Mouse (Mus musculus): ENCODE measurements at regions not wholly inside any gene's neighbourhood (a gene's known extent, or its start where the extent isn't known, plus 50 kb on each side); places are given as distances from the start of the nearest gene placed in this dataset.
A peak's percentile ranks its signal among the peaks of the same experiment; 100 is the strongest.

DNA sequence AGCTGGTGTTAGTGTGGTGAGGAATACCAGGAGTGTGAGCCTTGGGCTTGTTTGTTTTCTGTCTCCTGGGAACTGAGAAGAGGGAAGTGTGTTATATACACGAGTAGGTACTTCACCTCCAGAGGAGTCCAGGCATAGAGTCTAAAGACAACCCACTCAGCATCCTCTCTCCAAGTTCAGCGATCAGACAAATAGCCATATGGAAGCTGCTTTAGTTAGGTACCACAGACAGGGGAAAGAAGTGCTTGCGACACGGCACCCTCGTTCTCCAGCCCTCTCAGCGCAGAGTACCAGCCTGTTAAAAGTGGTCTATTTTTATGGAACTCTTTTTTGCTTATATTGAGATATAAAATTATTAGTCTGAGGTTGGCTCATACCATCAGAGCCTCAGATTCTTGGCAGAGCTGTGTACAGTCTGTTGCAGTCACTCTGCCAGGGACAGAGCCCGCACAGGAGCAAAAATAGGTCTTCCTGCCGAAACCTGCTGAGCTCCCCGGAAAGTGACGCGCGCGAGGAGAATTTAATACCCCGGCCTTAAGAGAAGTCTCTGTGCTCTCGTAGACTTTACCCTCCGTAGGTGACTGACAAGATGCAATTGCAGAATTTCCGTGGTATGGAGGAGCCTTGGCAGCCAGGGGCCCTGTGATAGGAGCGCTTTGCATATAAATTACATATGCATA, 175.5 kb downstream of the Vrk1 start:
- DNase-seq (ENCODE audit: low spot score in 2 of 2): peak; percentile 47 to 54

DNA sequence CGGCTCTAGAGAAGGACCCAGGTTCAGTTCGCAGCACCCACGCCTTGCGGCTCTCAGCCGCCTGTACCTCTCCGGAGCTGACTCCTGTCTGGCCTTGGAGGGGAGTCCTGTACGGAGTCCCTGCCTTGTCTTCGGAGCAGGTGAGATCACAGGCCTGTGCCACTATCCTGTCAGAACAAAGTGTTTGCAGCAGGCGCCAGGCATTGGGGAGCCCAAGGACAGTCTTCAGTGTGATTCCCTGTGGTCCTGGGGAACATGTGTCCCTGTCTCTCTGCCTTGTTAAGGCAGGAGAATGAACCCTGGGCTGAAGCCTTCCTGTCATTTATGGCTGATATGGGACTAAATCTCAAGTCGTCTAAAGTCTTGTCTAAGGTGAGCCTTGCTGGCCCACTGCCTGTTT, 176.5 kb downstream of the Vrk1 start:
- DNase-seq (ENCODE audit: low spot score in 2 of 2): no peak

DNA sequence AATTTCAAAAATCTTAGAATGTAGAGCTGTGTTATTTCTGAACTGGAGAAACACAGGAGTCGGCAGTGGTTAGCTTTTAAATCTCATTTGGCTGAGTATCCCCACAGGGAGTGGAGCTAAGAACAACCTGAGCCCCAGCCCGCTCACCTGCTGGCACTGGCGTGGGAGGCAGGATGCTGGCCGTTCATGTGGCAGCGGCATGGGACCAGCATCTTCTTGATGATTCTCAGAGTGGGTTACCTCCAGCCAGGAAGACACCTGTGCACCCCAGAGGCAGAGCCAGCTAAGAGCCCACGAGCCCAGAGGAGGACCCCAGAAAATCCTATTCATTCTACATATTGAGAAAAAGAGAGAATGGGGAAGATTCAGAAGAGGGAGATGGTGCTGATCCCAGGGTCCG, 181.7 kb downstream of the Vrk1 start:
- DNase-seq (ENCODE audit: low spot score in 2 of 2): no peak

GRCm38 (mm10) chr12:106199302-106199701, 189.3 kb downstream of the Vrk1 start:
- no peak for DNase-seq (ENCODE audit: low spot score in 2 of 2)

DNA sequence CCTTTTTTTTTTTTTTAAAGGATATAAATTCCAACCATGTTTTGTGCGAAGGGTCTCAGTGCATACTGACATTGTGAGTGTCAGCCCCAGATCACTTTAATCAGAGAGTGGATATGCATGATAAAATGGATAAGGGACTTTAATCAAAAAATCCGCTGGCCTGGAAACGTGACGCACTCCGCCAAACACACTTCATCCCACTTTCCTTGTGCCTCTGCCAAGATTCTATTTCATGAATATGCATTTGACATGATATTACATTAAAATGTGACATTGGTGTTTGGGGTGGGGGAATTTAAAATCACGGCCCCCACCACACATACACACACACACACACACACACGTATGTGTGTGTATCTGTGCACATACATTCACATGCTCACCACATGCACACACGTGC, 193.5 kb downstream of the Vrk1 start:
- no peak for DNase-seq (ENCODE audit: low spot score in 2 of 2)

DNA sequence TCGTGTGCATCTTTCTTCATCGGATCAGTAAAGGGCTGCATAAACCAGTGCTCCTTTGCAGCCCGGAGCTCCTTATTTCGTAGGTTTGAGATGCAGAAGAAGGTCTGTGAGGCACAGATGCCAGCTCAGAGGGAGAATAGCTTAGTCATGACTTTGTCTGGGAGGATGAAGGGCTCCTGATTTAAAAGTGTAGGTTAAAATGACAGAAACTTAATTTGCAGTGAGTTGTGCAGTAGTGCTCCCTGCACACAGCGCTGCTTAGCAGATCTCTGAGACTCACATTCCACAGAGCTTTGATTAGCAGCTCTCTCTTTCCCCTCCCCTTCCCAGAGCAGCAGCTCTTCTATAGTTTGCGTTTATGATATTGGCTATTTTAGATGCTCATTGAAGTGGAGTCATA, 200.9 kb downstream of the Vrk1 start:
- DNase-seq (ENCODE audit: low spot score in 2 of 2): no peak

DNA sequence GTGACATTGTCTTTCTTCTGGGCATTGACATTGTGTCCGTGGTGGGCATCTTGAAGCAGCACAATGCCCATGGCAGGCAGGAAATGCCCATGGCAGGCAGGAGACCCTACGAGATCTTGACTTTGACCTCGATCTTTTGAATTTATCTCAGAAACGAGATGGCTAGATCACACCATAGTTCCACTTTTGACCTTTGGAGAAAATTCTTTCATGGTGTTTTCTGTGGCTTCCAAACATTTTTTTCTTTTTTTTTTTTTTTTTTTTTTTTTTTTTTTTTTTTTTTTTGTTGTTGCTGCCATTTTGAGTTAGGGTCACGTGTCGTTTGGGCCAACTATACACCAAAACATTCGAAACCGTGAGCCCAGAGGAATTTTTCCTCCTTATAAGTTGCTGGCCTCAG, 201.5 kb downstream of the Vrk1 start:
- no peak for DNase-seq (ENCODE audit: low spot score in 2 of 2)

DNA sequence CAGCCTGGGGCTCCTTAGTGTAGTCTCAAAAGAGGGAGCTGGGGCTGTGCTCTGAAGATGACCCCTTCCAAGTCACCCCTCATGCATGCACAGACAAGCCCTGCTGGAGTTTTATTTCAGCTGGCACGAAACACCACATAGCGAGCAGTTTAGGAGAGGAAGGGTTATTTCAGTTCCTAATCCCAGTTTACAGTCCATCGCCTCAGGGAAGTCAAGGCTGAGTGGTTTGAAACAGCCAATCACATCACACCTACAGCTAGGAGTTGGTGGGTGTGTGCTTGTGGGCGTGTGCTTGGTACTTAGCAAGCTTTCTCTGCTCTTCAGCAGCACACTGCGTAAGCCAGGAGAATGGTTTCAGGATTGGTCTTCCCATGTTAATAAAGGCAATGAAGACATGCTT, 202.4 kb downstream of the Vrk1 start:
- DNase-seq (ENCODE audit: low spot score in 2 of 2): no peak

- no peak for DNase-seq (ENCODE audit: low spot score in 2 of 2)
Measured at GRCm38 (mm10) chr12:106220071-106220470, 210.0 kb downstream of the Vrk1 start.

DNA sequence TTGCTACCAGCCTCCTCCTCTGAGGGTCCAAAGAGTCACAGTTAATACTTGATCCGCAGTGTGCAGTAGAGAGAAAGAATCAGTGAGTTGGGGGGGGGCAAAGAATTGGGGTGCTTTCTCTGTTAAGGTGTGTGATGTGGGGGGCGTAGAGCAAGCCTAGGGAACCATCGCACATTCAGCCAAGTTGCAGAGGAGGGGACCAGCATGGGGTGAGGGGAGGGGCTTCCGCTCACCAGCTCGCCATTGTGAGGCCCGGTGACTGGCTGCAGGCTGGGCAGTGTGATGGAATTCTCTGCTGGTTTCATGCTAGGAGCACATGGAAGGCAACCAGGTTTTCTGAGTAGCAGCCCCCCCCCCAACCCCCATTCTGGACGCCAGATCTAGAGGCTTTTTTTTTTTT, 216.2 kb downstream of the Vrk1 start:
- no peak for DNase-seq (ENCODE audit: low spot score in 2 of 2)

DNA sequence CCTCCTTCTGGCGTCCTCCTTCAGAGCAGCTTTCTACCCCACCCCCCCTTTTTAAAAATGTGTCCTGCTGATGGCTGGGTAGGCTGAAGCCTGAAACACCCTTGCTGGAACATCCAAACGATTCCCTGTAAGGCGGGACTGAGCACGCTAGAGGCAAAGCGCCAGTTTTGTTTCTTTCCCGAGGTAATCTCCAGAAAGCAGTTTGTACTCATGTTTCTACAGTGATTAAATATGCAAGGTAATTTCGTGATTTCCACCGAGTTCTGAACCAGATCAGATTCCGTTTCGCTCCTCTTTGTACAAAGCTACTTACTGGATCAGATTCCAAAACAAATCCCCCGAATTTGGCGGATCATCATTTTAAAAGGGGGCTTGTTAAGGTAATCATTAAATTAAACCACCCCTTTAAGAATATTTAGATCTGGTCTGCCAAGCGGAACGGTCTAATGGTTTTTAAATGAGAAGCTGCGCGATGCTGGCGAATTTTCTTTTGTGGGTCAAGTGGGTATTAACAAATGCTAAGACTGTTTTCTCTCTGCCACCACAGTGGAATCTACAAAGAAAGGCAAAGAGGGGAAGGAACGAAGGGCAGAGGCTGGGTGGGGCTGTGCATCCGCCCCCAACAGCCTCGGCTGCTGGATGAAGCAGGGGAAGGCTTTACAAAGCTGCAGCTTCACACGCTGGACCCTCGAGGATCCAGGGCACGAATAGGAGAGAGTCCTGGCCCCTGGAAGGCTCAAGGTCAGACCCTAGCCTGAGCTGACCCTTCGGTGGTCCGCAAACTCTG, 216.9 kb downstream of the Vrk1 start:
- no peak for DNase-seq (ENCODE audit: low spot score in 2 of 2)

GRCm38 (mm10) chr12:106227563-106227840, 217.5 kb downstream of the Vrk1 start:
- DNase-seq (ENCODE audit: low spot score in 2 of 2): peak in 1 of 2 experiments; percentile 20

DNA sequence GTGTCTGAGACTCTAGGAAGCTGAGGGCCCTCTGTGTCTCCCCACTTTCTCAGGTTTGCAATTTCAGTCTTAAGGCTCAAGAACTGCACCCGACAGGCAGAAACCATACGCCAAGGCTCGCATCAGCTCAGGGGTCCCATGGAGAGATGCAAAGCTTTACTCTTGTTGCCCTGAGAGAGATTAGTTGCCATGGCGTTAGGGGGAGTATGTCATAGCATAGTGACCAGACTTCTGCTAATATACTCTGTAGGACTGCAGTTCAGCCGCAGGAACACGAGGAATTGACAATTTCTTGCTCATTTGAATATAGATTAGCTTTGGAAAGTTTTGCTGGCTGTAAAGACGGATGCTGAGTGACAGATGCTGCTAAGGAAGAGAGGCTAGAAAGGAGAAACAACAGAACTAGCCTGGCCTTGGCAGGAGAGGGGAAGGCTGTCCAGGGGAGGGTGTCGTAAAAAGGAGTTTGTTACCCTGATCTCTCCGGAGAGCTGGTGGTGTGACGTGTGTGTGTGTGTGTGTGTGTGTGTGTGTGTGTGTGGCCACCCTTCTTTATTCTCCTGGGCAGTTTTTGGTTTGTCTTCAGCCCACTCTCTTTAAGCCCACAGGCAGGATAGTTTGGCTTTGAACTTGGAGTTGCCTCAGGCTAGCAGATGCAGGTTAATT, 235.3 kb downstream of the Vrk1 start:
- no peak for DNase-seq (ENCODE audit: low spot score in 2 of 2)

- DNase-seq (ENCODE audit: low spot score in 2 of 2): no peak
Measured at GRCm38 (mm10) chr12:106273591-106273990, 263.6 kb downstream of the Vrk1 start.

DNA sequence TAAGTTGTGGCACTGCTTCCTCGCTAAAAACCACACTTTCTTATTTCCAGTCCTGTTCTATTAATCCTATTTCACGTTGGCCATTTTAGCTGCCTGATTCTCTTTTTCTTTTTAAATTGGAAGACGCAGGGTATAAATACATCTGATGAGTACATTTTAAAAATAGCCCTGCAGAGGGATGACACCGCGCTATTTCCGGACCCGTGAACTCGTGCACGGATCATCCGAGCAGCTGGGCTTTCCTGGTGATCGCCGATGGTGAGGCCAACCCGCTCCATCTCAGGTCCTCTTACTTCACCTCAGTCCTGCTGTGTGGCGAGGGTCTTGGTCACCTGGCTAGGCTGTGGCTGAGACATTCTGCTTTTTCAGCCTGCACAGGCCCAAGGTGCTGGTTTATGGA, 267.9 kb downstream of the Vrk1 start:
- DNase-seq (ENCODE audit: low spot score in 2 of 2): no peak

- peak in 1 of 2 experiments; percentile 25 for DNase-seq (ENCODE audit: low spot score in 2 of 2)
Measured at GRCm38 (mm10) chr12:106282491-106283106, 272.6 kb downstream of the Vrk1 start.

GRCm38 (mm10) chr12:106284814-106285213, 274.8 kb downstream of the Vrk1 start:
- DNase-seq (ENCODE audit: low spot score in 2 of 2): no peak

GRCm38 (mm10) chr12:106288791-106289515, 278.9 kb downstream of the Vrk1 start:
- no peak for DNase-seq (ENCODE audit: low spot score in 2 of 2)

DNA sequence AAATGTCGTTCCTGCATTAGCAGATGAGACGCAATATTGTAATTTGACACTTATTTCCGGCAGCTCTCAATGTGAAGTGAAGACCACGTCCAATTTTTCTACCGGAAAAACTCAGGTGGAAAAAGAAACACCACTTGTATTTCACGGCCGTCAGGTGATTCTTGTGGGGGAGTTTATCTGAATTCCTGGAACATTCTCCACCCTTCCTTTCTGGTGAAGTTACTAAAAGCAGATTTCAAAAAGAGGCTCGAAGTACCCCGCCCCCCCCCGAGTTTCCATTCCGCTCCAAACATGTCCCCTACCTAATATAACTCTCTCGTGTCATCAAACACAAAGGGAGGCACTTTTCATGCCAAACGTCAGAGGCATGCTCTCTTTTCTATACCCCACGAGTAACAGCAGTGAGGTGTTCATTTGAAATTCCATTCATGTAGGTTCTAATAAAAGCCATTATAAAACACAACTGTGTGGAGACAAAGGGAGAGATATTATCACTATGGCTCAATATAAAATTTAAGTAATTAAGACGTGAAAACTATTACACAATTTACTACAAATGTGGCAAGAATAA, 281.5 kb downstream of the Vrk1 start:
- DNase-seq (ENCODE audit: low spot score in 2 of 2): no peak

- no peak for DNase-seq (ENCODE audit: low spot score in 2 of 2)
Measured at GRCm38 (mm10) chr12:106293117-106293516, 283.1 kb downstream of the Vrk1 start.

GRCm38 (mm10) chr12:106295596-106295995, 285.6 kb downstream of the Vrk1 start:
- no peak for DNase-seq (ENCODE audit: low spot score in 2 of 2)

Measured in layer of hippocampus, postnatal 10 days (tissue).